Mouse (Mus musculus) bone marrow, adult 2 months (tissue): ENCODE results near the gene Pcsk5.

Experiments used
- CTCF ChIP-seq: fragments of 200-500 bp; IDR thresholded peaks from 2 replicates; pipeline ENCODE4 v1.5.1; 2011; ENCODE audit warnings: low read length, control low read depth; ENCODE audit not compliant: control insufficient read depth, insufficient read depth
- POLR2A ChIP-seq: fragments of 200-500 bp; IDR thresholded peaks from 2 replicates; pipeline ENCODE4 v1.6.1; 2011; ENCODE audit warnings: low read depth, mild to moderate bottlenecking, control low read depth, low read length, borderline replicate concordance; ENCODE audit not compliant: control insufficient read depth

- TF ChIP-seq POLR2A, result no peak
- TF ChIP-seq CTCF, result no peak
Observed at GRCm38 (mm10) chr19:17856741-17857140, 19.3 kb upstream of the Pcsk5 start.
